Mouse (Mus musculus): ENCODE results near the gene Arhgef7. TPM values are rescaled to one million over a fixed set of nuclear protein-coding genes. Genes with fewer than 3 reads are reported as not detected.

The Arhgef7 gene
- polyA plus RNA-seq, 1 experiment from 2014 or later = 45.7 TPM

DNA sequence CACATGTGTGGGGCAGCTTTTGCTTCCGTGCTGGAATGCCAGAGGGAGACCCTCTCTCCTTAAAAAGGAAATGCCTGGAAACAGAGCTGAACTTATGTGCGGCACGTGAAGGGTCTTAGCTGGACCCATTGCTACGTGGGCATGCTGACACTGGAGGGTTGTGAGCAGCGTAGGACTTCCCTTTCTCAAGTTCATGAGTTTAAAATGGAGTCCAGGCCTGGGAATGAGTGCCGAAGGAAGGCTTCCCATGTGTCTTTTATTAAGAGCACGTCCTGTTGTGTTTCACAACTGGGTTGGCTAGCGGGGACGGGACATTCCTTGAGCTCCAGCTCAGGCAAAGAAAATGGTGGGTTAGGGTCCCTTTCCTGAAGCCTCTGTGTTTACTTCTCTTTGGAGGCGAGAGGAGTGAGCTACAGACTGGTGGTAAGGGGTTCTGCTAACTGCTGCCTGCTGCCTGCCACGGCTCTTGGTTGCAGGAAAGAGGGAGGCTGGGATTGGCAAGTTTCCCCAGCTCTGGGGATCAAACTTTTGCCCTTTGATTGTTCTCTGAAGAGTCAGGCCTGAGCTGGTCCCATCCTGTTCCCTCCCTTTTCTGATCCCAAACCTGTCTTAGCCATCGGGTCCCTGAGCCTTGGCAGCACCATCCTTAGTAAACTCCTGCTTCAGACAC is 2.9 kb downstream of the Arhgef7 start:
- peaks cover 26% of the 10 kb centered on the region for H3K27me3 ChIP-seq (replicated peaks; ENCODE audit: control insufficient read depth, insufficient read depth, low read length)
- H3K36me3 ChIP-seq (ENCODE audit: control insufficient read depth, insufficient read depth, low read length) = no peaks in the 10 kb centered on the region
- ATAC-seq (ENCODE audit: low read depth) = no peak
- peak overlapping the region; percentile 87 for H3K4me2 ChIP-seq (ENCODE audit: low read depth, low read length)
- peaks cover 20% of the 10 kb centered on the region for H3K4me1 ChIP-seq (ENCODE audit: control insufficient read depth, insufficient read depth, low read length)
- no peaks in the 10 kb centered on the region for H3K9me3 ChIP-seq (ENCODE audit: control insufficient read depth, low read length)
- peak overlapping the region; percentile 72 for H3K27ac ChIP-seq (replicated peaks; ENCODE audit: low read depth, low read length)
- peak overlapping the region; percentile 13 for H3K4me3 ChIP-seq (ENCODE audit: low read depth, low read length)
- 25% methylated on average over 11 of the region's 12 CpGs for WGBS
- peak overlapping the region; percentile 12; the same call in 1 of the 2 replicates for H3K9ac ChIP-seq (ENCODE audit: low read depth, low read length)
- peak; percentile 79 for DNase-seq (ENCODE audit: low spot score)

DNA sequence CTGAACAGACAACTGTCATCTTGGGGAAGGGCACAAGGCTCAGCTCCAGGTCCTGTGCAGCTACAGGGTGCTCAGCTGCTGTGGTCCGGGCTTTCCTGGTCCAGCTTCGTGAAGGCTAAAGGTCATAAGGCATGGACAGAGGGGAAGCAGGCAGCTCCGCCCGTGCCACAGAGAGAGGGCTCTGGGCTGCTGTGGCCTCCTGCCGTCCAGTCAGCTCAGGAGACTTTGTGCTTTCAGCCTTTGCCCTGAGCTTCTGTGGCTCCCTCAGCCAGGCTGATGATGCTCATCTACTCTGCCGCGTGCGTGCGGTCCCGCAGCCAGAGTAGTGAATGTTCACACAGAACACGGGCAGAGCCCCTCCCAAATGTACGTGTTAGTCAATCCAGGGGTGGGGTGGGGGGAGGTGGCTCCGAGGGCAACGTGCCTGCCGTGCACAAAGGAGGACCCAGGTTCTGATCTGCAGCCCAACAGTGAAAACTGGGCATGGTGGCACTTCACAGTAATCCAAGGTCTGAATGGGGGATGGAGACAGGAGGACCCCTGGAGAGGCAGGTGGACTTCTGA is 8.2 kb downstream of the Arhgef7 start:
- ATAC-seq (ENCODE audit: low read depth) (no peak), DNase-seq (ENCODE audit: low spot score) (no peak)
- H3K4me2 ChIP-seq (ENCODE audit: low read depth, low read length) = no peak overlapping the region
- H3K4me1 ChIP-seq (ENCODE audit: control insufficient read depth, insufficient read depth, low read length) = peaks cover 2% of the 10 kb centered on the region; the same call in 1 of the 2 replicates
- H3K9me3 ChIP-seq (ENCODE audit: control insufficient read depth, low read length) = no peaks in the 10 kb centered on the region
- no peak overlapping the region for H3K4me3 ChIP-seq (ENCODE audit: low read depth, low read length)
- H3K27ac ChIP-seq (replicated peaks; ENCODE audit: low read depth, low read length) = no peak overlapping the region
- WGBS = 75% methylated on average over 15 of the region's 15 CpGs
- H3K36me3 ChIP-seq (ENCODE audit: control insufficient read depth, insufficient read depth, low read length) = 0 out of 2 replicates have a peak, but pooled peaks cover 4% of the 10 kb centered on the region
- H3K27me3 ChIP-seq (replicated peaks; ENCODE audit: control insufficient read depth, insufficient read depth, low read length) = no peaks in the 10 kb centered on the region
- no peak overlapping the region for H3K9ac ChIP-seq (ENCODE audit: low read depth, low read length)

DNA sequence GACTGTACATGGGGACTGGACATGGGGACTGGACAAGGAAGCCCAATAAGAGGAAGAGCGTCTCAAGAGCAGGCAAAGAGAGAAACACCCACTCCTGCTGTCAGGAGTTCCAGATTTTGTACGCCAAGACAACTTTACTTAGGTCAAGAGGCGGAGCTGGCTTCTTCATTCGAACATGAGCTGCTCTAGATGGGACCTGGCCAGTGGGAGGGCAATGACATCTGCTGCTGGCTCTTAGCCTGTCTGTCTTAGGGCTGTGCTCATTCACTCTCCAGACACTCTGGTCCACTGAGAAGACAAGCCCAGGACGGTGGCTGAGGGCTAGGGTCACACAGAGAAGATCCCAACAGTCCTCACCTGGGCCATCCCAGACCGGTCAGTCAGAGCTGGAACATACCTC is 9.6 kb downstream of the Arhgef7 start:
- Histone ChIP-seq H3K9ac (ENCODE audit: low read depth, low read length) (no peak overlapping the region), H3K27me3 (replicated peaks; ENCODE audit: control insufficient read depth, insufficient read depth, low read length) (no peaks in the 10 kb centered on the region), H3K4me1 (ENCODE audit: control insufficient read depth, insufficient read depth, low read length) (no peaks in the 10 kb centered on the region), H3K27ac (replicated peaks; ENCODE audit: low read depth, low read length) (no peak overlapping the region), H3K4me2 (ENCODE audit: low read depth, low read length) (no peak overlapping the region), H3K9me3 (ENCODE audit: control insufficient read depth, low read length) (no peaks in the 10 kb centered on the region), H3K36me3 (ENCODE audit: control insufficient read depth, insufficient read depth, low read length) (0 out of 2 replicates have a peak, but pooled peaks cover 4% of the 10 kb centered on the region), H3K4me3 (ENCODE audit: low read depth, low read length) (no peak overlapping the region)
- WGBS = 76% methylated on average over 6 of the region's 6 CpGs
- no peak for DNase-seq (ENCODE audit: low spot score)
- ATAC-seq (ENCODE audit: low read depth) = no peak

DNA sequence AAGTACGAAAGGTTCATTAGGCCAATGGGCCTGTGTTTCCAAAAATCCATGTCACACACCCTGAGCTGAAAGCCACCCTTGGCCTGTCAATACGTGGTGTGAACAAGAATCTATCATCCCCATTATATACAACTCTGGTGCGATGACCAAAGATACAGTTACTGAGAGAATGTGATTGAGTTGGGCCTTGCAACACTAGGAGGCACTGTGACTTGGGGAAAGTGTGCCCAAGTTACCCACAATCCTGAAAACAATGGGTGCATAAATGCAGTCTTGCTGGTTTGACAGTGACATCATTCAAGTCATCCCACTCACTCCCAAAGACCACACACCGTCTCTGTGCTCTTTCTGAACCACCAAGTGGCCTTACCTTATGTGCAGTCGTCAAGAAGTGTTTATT is 11.6 kb downstream of the Arhgef7 start:
- H3K9ac ChIP-seq (ENCODE audit: low read depth, low read length) = no peak overlapping the region
- H3K36me3 ChIP-seq (ENCODE audit: control insufficient read depth, insufficient read depth, low read length) = 0 out of 2 replicates have a peak, but pooled peaks cover 4% of the 10 kb centered on the region
- H3K27ac ChIP-seq (replicated peaks; ENCODE audit: low read depth, low read length) = no peak overlapping the region
- H3K4me3 ChIP-seq (ENCODE audit: low read depth, low read length) = no peak overlapping the region
- 78% methylated on average over 5 of the region's 5 CpGs for WGBS
- H3K9me3 ChIP-seq (ENCODE audit: control insufficient read depth, low read length) = no peaks in the 10 kb centered on the region
- DNase-seq (ENCODE audit: low spot score) (no peak), ATAC-seq (ENCODE audit: low read depth) (no peak)
- no peaks in the 10 kb centered on the region for H3K4me1 ChIP-seq (ENCODE audit: control insufficient read depth, insufficient read depth, low read length)
- H3K4me2 ChIP-seq (ENCODE audit: low read depth, low read length) = no peak overlapping the region
- no peaks in the 10 kb centered on the region for H3K27me3 ChIP-seq (replicated peaks; ENCODE audit: control insufficient read depth, insufficient read depth, low read length)

DNA sequence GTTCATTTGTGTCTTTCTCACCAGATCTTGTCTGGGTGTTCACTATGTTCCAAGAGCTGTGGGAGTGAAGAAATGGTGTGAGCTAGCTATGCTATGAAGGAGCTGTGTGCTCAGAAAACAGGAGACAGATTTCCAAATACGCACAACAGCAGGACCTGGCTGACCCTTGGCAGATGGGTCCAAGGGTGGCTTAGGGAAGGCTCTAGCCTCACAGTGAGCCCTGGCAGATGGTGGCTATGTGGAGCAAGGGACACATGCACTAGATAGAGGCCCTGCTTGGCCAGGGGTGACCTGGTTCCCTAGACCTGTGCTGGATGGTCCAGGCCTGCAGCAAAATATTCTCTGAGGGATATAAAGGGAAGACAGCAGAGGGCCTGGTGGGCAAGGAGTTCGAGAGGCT is 13.3 kb downstream of the Arhgef7 start:
- 0 out of 2 replicates have a peak, but pooled peaks cover 4% of the 10 kb centered on the region for H3K36me3 ChIP-seq (ENCODE audit: control insufficient read depth, insufficient read depth, low read length)
- no peak overlapping the region for H3K27ac ChIP-seq (replicated peaks; ENCODE audit: low read depth, low read length)
- no peaks in the 10 kb centered on the region for H3K4me1 ChIP-seq (ENCODE audit: control insufficient read depth, insufficient read depth, low read length)
- ATAC-seq (ENCODE audit: low read depth) = no peak
- H3K27me3 ChIP-seq (replicated peaks; ENCODE audit: control insufficient read depth, insufficient read depth, low read length) = no peaks in the 10 kb centered on the region
- H3K9ac ChIP-seq (ENCODE audit: low read depth, low read length) = no peak overlapping the region
- 89% methylated on average over 2 of the region's 2 CpGs for WGBS
- no peak for DNase-seq (ENCODE audit: low spot score)
- H3K4me3 ChIP-seq (ENCODE audit: low read depth, low read length) = no peak overlapping the region
- no peak overlapping the region for H3K4me2 ChIP-seq (ENCODE audit: low read depth, low read length)
- no peaks in the 10 kb centered on the region for H3K9me3 ChIP-seq (ENCODE audit: control insufficient read depth, low read length)

DNA sequence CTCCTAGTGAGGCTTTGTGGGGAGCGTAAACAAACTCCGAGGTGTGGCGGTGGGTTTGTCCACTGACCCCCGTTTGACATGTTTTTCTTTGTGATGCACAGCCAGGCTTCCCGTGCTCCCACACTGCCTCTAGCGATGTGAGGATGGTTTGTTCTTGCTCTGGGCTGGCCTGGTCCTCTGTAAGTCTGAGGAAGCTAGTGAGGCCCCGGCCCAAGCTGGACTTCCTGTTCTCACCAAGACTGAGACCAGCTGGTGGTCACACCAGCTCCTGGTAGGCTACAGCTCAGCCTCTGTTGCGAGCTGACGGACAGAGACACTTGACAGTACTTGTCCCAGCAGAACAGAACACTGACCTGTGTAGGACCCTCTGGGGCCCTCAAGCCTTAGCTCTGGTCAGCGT is 16.1 kb downstream of the Arhgef7 start:
- no peak overlapping the region for H3K27ac ChIP-seq (replicated peaks; ENCODE audit: low read depth, low read length)
- no peak for DNase-seq (ENCODE audit: low spot score)
- H3K9me3 ChIP-seq (ENCODE audit: control insufficient read depth, low read length) = no peaks in the 10 kb centered on the region
- H3K4me3 ChIP-seq (ENCODE audit: low read depth, low read length) = no peak overlapping the region
- WGBS = 66% methylated on average over 10 of the region's 10 CpGs
- H3K36me3 ChIP-seq (ENCODE audit: control insufficient read depth, insufficient read depth, low read length) = no peaks in the 10 kb centered on the region
- no peaks in the 10 kb centered on the region for H3K27me3 ChIP-seq (replicated peaks; ENCODE audit: control insufficient read depth, insufficient read depth, low read length)
- no peaks in the 10 kb centered on the region; the same call in 1 of the 2 replicates for H3K4me1 ChIP-seq (ENCODE audit: control insufficient read depth, insufficient read depth, low read length)
- H3K9ac ChIP-seq (ENCODE audit: low read depth, low read length) = no peak overlapping the region
- ATAC-seq (ENCODE audit: low read depth) = no peak
- no peak overlapping the region for H3K4me2 ChIP-seq (ENCODE audit: low read depth, low read length)

DNA sequence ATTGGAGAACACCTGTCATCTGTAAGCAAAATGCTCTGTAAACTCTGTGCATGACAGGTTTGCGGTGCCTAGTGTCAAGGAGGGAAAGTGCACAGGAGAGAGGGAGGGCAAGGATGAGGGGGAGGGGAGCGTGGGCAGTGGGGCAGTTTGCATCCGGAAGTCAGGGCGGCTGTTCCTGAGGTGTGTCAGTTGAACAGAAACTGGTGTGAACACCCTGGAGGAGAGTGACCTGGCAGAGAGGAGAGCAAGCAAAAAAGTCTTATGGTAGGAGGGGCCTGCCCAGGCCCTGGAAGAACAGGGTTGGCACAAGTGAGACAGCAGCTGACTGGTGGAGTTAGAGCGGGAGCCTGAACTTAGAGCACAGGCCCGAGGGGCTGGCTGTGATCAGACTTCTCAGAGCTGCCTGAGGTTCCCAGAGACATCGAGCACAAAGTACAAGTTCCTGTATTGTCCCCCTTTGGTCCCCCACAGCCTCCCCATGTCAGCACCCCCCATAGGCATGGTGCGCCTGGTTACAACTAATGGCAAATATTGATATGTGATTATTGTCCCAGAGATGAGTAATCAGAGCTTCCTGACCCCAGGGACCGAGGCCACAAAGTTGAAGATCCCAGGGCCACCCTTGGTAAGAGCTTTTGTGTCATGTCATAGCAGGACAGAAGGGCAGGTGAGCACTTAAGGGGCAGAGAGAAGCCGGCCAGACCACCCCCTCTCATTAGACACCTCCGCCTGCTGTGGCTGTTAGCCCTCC is 19.5 kb downstream of the Arhgef7 start:
- no peak overlapping the region for H3K4me2 ChIP-seq (ENCODE audit: low read depth, low read length)
- no peak overlapping the region for H3K9ac ChIP-seq (ENCODE audit: low read depth, low read length)
- no peak overlapping the region for H3K4me3 ChIP-seq (ENCODE audit: low read depth, low read length)
- H3K27ac ChIP-seq (replicated peaks; ENCODE audit: low read depth, low read length) = no peak overlapping the region
- ATAC-seq (ENCODE audit: low read depth) (no peak), DNase-seq (ENCODE audit: low spot score) (no peak)
- WGBS = 59% methylated on average over 11 of the region's 11 CpGs
- no peaks in the 10 kb centered on the region for H3K27me3 ChIP-seq (replicated peaks; ENCODE audit: control insufficient read depth, insufficient read depth, low read length)
- no peaks in the 10 kb centered on the region for H3K9me3 ChIP-seq (ENCODE audit: control insufficient read depth, low read length)
- no peaks in the 10 kb centered on the region; the same call in 1 of the 2 replicates for H3K4me1 ChIP-seq (ENCODE audit: control insufficient read depth, insufficient read depth, low read length)
- H3K36me3 ChIP-seq (ENCODE audit: control insufficient read depth, insufficient read depth, low read length) = no peaks in the 10 kb centered on the region

DNA sequence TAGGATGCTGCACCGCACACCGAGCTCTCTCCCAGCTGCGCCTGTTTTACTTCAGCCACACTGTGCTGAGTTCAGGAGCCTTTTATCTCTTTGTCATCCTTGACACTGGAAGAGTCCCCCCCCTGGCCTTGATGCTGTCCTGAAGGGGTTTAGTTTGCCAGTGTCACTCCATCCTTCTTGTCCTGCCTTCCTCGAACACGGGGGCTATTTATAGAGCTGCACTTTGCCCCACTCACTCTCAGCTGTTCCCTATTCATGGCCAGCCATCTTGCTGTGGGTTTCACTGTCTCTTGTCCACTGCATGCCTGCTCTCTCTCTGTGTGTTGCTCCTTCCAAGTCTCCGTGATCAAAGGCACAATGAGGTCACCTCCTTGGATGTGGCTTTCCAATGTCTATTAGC is 22.0 kb downstream of the Arhgef7 start:
- Histone ChIP-seq H3K4me3 (ENCODE audit: low read depth, low read length) (no peak overlapping the region), H3K4me2 (ENCODE audit: low read depth, low read length) (no peak overlapping the region), H3K27ac (replicated peaks; ENCODE audit: low read depth, low read length) (no peak overlapping the region), H3K36me3 (ENCODE audit: control insufficient read depth, insufficient read depth, low read length) (no peaks in the 10 kb centered on the region), H3K9ac (ENCODE audit: low read depth, low read length) (no peak overlapping the region), H3K4me1 (ENCODE audit: control insufficient read depth, insufficient read depth, low read length) (no peaks in the 10 kb centered on the region; the same call in 1 of the 2 replicates), H3K9me3 (ENCODE audit: control insufficient read depth, low read length) (no peaks in the 10 kb centered on the region), H3K27me3 (replicated peaks; ENCODE audit: control insufficient read depth, insufficient read depth, low read length) (no peaks in the 10 kb centered on the region)
- WGBS = 64% methylated on average over 6 of the region's 6 CpGs
- ATAC-seq (ENCODE audit: low read depth) (no peak), DNase-seq (ENCODE audit: low spot score) (no peak)

Measured in embryonic facial prominence, embryonic 14.5 days (tissue).